Mouse (Mus musculus) liver, embryonic 16.5 days (tissue): ENCODE results near the gene Tax1bp1. TPM values are rescaled to one million over a fixed set of nuclear protein-coding genes. Genes with fewer than 3 reads are reported as not detected.

Experiments used
- ATAC-seq: fragments of 200-750 bp; cut with Nextera tagmentation; 2 replicates; pipeline ENCODE4 v1.8.0; 2017; ENCODE audit warnings: low read depth, mild to moderate bottlenecking, moderate number of reproducible peaks, moderate library complexity
- H3K27ac ChIP-seq: fragments of 300-500 bp; sonication (generic); 2 replicates; pipeline ENCODE4 v1.5.1; 2014; ENCODE audit warnings: mild to moderate bottlenecking, low read length
- H3K27me3 ChIP-seq: fragments of 300-500 bp; sonication (generic); 2 replicates; pipeline ENCODE4 v1.6.1; 2014; ENCODE audit warnings: low read depth, low read length, mixed read lengths; ENCODE audit not compliant: control insufficient read depth, insufficient read depth
- H3K36me3 ChIP-seq: fragments of 300-500 bp; sonication (generic); 2 replicates; pipeline ENCODE4 v1.6.1; 2014; ENCODE audit warnings: mild to moderate bottlenecking; ENCODE audit not compliant: control insufficient read depth, insufficient read depth
- H3K4me1 ChIP-seq: fragments of 300-500 bp; sonication (generic); 2 replicates; pipeline ENCODE4 v1.6.1; 2014; ENCODE audit warnings: low read depth, low read length, mixed read lengths; ENCODE audit not compliant: control insufficient read depth
- H3K4me2 ChIP-seq: fragments of 300-500 bp; sonication (generic); 2 replicates; pipeline ENCODE4 v1.6.1; 2014; ENCODE audit warnings: low read depth, low read length, mixed read lengths
- H3K4me3 ChIP-seq: fragments of 300-500 bp; sonication (generic); 2 replicates; pipeline ENCODE4 v1.5.1; 2014; ENCODE audit warnings: low read depth, mild to moderate bottlenecking, low read length
- H3K9ac ChIP-seq: fragments of 300-500 bp; sonication (generic); 2 replicates; pipeline ENCODE4 v1.6.1; 2014; ENCODE audit warnings: low read depth, low read length
- H3K9me3 ChIP-seq: fragments of 300-500 bp; sonication (generic); replicated peaks from 2 replicates; pipeline ENCODE4 v1.6.1; 2016; ENCODE audit warnings: low read length; ENCODE audit not compliant: control insufficient read depth
- WGBS: fragments of 180-500 bp; shearing (Covaris S2); extraction: QIAGEN DNeasy Blood & Tissue Kit; methylation state at CpG from one replicate; pipeline ENCODE4 v1.1.7; 2014; ENCODE audit not compliant: insufficient replicate concordance; 5-methylcytosine and 5-hydroxymethylcytosine counted together
- polyA plus RNA-seq: library from polyadenylated mRNA; unstranded; fragments of >200 nt; fragmentation: Nextera tagmentation; extraction: Ambion mirVana; gene quantifications from 2 replicates; pipeline ENCODE4 v1.2.1, GENCODE M21; 2015

The Tax1bp1 gene
- polyA plus RNA-seq, 1 experiment from 2014 or later, result 109 TPM

DNA sequence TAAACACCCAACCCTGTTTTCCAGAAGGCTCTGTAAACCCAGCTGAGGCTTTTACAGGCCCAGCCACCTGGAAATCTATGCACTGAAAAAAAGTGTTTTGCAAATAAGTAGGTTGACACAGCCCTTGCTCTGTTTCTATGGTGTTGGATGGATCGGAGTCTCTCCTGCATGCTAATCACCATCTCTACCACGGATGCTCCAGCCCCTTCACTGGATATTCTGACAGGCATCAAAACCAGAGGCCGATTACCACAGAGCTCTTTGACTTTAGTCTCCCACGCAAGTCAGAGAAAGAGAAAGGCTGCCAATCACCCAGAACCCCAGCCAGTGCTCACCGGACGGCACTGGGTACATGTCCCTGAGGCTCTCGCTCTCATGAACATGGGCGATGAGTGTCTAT is 63.5 kb downstream of the Tax1bp1 start:
- WGBS, result 79% methylated on average over 8 of the region's 8 CpGs
- H3K27me3 ChIP-seq, result no peaks in the 10 kb centered on the region
- H3K4me1 ChIP-seq, result no peaks in the 10 kb centered on the region
- ATAC-seq, result no peak
- no peaks in the 10 kb centered on the region for H3K9me3 ChIP-seq
- no peak overlapping the region for H3K4me3 ChIP-seq
- no peaks in the 10 kb centered on the region for H3K36me3 ChIP-seq
- H3K4me2 ChIP-seq, result no peak overlapping the region
- no peak overlapping the region for H3K27ac ChIP-seq
- H3K9ac ChIP-seq, result no peak overlapping the region

DNA sequence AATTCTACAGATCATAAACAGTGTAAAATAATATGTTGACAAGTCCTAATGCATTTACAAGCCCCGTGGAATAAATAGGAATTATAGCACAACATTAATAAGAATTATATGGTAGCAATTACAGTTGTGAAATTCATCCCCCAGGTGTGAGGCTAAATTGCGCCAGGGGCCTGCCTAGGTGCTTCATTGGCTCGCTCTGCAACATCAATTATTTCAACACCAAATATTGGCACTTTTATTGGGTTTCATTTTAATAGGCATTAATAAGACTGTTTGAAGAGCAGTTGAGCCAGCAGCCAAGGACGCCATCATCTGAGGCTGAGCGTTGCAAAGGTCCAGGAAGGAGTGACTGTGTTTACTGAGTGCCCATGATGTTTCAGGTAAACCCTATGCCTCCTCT is 65.0 kb downstream of the Tax1bp1 start:
- WGBS, result 58% methylated on average over 5 of the region's 5 CpGs
- ATAC-seq, result no peak
- no peaks in the 10 kb centered on the region for H3K27me3 ChIP-seq

GRCm38 (mm10) chr6:52779546-52779945 is 66.0 kb downstream of the Tax1bp1 start:
- Histone ChIP-seq H3K9ac (no peak overlapping the region), H3K4me1 (no peaks in the 10 kb centered on the region), H3K27me3 (no peaks in the 10 kb centered on the region), H3K4me2 (no peak overlapping the region), H3K9me3 (no peaks in the 10 kb centered on the region), H3K36me3 (no peaks in the 10 kb centered on the region), H3K27ac (no peak overlapping the region), H3K4me3 (no peak overlapping the region)
- no peak for ATAC-seq
- WGBS, result 73% methylated on average over 5 of the region's 5 CpGs

More for the DNA sequence above, 65.0 kb downstream of the Tax1bp1 start:
- H3K4me2 ChIP-seq, result no peak overlapping the region
- no peak overlapping the region for H3K27ac ChIP-seq
- H3K36me3 ChIP-seq, result no peaks in the 10 kb centered on the region
- no peak overlapping the region for H3K4me3 ChIP-seq
- no peak overlapping the region for H3K9ac ChIP-seq
- H3K4me1 ChIP-seq, result no peaks in the 10 kb centered on the region
- H3K9me3 ChIP-seq, result no peaks in the 10 kb centered on the region

DNA sequence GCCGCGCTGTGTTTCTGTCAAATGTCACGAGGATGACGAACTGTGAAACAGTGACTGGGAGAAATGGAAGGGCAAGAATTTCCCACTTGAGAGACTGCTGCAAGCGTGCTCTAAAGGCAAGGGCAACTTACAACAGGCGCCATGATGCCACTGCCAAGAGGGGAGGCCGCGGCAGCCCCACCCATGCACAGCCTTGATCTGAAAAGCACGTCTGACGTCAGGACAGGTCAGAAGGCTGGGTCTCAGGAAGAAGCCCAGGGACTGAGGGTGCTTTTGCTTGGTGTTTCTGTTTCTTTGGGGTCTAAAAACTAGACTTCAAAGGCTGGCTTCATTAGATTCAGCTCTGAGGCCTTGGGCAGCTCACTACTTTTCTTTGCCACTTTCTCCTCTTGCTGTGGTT is 76.8 kb downstream of the Tax1bp1 start:
- Histone ChIP-seq H3K36me3 (no peaks in the 10 kb centered on the region), H3K27ac (no peak overlapping the region), H3K4me1 (no peaks in the 10 kb centered on the region), H3K27me3 (no peaks in the 10 kb centered on the region), H3K9me3 (no peaks in the 10 kb centered on the region), H3K4me2 (no peak overlapping the region), H3K9ac (no peak overlapping the region), H3K4me3 (no peak overlapping the region)
- WGBS, result 67% methylated on average over 10 of the region's 10 CpGs
- no peak for ATAC-seq

DNA sequence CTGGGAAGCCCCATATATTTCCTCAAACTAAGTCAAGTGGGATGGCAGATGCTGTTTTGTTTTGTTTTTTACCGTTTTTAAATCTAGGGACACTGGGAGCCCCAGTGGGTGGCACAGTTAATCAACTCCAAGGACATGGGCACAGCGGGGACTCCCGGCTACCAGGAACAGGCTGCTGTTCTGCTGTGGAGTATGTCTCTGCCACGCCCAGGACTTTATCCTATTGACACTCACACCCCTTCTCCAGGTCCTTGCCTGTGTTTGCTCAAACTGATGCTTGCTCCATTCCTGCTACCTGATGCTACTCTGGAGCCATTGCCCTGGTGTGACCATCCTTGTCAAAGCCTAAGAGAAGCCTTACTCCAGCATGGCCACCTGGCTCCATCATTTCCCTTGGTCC is 77.3 kb downstream of the Tax1bp1 start:
- H3K9me3 ChIP-seq, result no peaks in the 10 kb centered on the region
- 64% methylated on average over 4 of the region's 4 CpGs for WGBS
- H3K4me1 ChIP-seq, result no peaks in the 10 kb centered on the region
- H3K27me3 ChIP-seq, result no peaks in the 10 kb centered on the region
- H3K4me2 ChIP-seq, result no peak overlapping the region
- H3K36me3 ChIP-seq, result no peaks in the 10 kb centered on the region
- no peak overlapping the region for H3K27ac ChIP-seq
- ATAC-seq, result no peak
- H3K9ac ChIP-seq, result no peak overlapping the region
- H3K4me3 ChIP-seq, result no peak overlapping the region

DNA sequence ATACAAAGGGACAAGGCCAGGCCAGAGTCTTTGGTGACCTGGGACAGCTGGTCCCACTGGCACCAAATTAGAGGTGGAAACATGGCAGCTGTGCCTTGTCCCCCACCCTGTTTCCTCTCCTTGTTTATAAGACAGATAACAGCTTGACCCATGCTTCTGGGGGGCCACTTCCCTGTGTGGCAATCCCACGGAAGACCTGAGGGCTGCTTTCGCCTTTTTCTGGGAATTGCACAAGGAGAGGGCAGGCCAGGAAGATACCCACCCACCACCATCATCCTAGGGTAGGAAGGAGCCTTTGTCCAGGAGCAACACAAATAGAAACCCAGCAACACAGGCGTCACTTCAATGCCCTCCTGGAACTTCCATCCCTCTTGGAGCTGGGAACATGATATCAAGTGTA is 78.9 kb downstream of the Tax1bp1 start:
- no peak overlapping the region for H3K9ac ChIP-seq
- H3K4me2 ChIP-seq, result no peak overlapping the region
- H3K4me3 ChIP-seq, result no peak overlapping the region
- 59% methylated on average over 3 of the region's 3 CpGs for WGBS
- H3K27ac ChIP-seq, result no peak overlapping the region
- H3K4me1 ChIP-seq, result no peaks in the 10 kb centered on the region
- no peak for ATAC-seq
- H3K9me3 ChIP-seq, result no peaks in the 10 kb centered on the region
- no peaks in the 10 kb centered on the region for H3K27me3 ChIP-seq
- no peaks in the 10 kb centered on the region for H3K36me3 ChIP-seq

DNA sequence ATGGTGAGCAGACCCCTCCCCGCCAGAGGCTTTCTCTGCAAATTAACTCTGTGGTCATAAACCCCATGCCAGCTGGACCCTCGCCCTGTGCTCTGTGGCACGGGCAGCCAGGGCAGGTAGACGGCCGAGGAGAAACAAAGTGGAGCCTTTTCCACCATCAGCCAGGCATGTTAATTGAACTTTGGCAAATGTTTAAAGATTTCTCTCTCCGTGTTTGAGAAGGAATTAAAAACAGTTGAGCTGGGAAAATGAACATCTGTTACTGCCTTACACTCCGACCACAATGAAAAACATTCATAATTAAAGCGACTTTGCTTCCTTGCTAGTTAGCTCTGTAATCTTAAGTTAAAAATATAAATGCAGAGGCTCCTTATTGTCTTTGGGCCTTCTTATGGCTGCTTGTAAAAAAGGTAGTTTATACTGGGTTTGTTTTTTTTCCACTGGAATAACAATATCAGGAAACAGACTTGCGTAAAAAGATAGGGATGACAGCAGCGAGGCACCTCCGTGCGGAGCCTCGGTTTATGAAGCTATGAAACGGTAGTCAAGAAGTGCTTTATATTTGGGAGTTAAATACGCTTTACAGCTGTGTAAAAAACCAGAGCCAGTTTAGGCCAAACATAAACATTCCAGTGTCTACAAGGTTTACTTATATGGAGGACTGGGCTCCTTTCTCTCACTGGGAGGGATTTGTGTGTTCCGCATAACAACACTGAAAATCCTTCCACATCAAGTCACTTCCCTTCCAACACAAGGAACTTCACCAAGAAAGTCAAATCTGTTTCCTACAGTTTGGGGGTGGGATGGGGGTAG is 81.7 kb downstream of the Tax1bp1 start:
- Histone ChIP-seq H3K4me1 (no peaks in the 10 kb centered on the region), H3K4me2 (no peak overlapping the region), H3K9ac (no peak overlapping the region), H3K27me3 (no peaks in the 10 kb centered on the region), H3K9me3 (no peaks in the 10 kb centered on the region), H3K4me3 (no peak overlapping the region), H3K27ac (no peak overlapping the region), H3K36me3 (no peaks in the 10 kb centered on the region)
- no peak for ATAC-seq
- WGBS, result 57% methylated on average over 16 of the region's 16 CpGs

GRCm38 (mm10) chr6:52796035-52796598 is 82.6 kb downstream of the Tax1bp1 start:
- no peak overlapping the region for H3K27ac ChIP-seq
- 62% methylated on average over 9 of the region's 9 CpGs for WGBS
- no peak overlapping the region for H3K4me2 ChIP-seq
- no peak for ATAC-seq
- H3K4me1 ChIP-seq, result no peaks in the 10 kb centered on the region
- H3K36me3 ChIP-seq, result no peaks in the 10 kb centered on the region
- H3K27me3 ChIP-seq, result no peaks in the 10 kb centered on the region
- H3K4me3 ChIP-seq, result no peak overlapping the region
- no peaks in the 10 kb centered on the region for H3K9me3 ChIP-seq
- H3K9ac ChIP-seq, result no peak overlapping the region

DNA sequence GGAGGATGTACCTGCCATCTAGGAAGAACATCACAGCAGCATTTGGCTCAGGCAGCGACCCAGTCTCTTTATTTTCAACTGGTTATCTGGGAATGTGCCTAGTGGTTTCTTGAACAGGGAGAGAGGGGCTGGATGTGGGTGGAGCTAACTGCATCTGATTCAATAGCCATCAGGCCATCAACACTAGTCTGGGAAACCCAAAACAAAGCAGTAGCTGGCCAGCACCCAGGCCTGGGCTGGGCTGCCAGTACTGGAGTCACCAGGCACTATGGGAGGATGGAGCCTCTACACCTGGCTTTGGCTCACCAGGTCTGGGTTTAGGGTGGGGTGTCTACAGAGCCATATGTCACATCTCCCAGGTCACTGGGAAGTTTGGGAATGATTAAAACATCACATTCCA is 83.2 kb downstream of the Tax1bp1 start:
- no peak for ATAC-seq
- Histone ChIP-seq H3K9ac (no peak overlapping the region), H3K4me1 (no peaks in the 10 kb centered on the region), H3K9me3 (no peaks in the 10 kb centered on the region), H3K4me2 (no peak overlapping the region), H3K36me3 (no peaks in the 10 kb centered on the region), H3K4me3 (no peak overlapping the region), H3K27ac (no peak overlapping the region), H3K27me3 (no peaks in the 10 kb centered on the region)
- WGBS, result 55% methylated on average over 1 of the region's 1 CpGs
